Mouse (Mus musculus): Measurements from ENCODE around the gene Smarca4.
A peak's percentile ranks its signal among the peaks of the same experiment; 100 is the strongest.
"Not testable (repeated sequence)": the region's sequence is repeated elsewhere in the genome, so short reads cannot be mapped to it uniquely, and the experiment has no call there.

Smarca4 gene

DNA sequence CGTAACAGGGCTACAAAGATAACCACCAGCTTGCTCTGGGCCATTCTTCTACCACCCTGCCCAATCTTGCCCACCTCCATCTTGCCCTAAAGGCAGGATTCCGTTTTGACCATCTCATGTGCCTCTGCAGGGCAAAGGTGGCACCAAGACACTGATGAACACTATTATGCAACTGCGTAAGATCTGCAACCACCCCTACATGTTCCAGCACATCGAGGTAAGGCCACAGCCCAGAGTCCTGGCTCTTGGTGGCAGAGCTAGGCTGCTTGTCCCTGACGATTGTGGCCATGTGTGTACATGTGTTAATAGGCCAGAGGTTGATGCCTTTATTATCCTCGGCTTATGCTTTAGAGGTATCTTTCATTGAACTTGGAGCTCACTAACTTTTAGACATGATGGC is 54.4 kb downstream of the Smarca4 start:
- DNase-seq, result no peak

DNA sequence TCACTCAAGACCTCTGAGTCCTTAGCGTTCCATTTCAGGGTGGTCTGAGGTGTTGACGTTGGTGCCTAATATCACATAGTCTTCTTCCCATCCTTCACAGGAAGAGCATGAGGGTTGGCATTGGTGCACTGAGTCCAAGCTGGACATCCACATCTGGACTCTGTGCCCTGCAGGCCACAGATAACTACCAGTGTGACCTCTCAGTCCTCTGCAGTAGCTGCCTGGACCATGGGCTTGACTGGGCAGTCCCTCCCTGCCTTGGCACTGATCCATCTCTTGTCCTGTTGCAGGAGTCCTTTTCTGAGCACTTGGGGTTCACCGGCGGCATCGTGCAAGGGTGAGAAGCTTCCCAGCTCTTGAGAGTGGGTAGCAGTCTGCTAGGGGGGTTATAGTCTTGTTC is 55.8 kb downstream of the Smarca4 start:
- DNase-seq, result no peak

DNA sequence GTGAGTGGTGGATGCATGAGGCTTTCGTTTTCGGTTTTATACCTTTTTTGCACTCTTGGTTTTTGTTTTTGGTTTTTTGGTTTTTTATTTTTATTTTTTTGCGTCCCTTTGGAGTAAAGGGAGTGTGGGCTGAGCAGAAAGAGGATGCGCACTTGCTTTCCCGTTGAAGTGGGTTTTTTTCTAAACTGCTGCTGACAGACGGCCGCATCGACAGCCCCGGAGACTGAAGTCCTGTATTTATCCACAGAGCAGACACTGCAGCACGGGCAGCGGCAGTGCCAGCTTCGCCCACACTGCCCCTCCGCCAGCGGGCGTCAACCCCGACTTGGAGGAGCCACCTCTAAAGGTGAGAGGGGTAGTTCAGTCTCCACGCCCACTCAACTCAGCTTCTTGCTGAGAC is 61.7 kb downstream of the Smarca4 start:
- DNase-seq, result no peak

DNA sequence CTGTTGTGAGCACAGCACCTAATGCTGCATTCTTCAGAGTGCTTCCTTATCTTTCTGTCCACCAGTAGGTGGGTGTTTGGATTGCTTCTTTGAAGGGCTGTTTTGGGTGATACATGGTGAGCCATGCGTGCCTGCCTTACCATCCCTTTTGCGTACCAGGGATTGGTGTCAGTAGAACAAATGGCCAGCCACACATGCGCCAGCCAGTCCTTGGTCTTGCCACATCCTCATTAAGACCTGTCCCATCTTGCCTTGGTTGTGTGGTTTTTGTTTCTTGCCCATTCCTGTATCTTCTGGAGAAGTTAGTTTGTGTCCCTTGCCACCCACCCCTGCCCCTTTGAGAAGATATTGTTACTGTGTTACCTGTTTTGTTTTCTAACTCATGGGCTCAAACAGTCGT is 64.5 kb downstream of the Smarca4 start:
- no peak for DNase-seq

DNA sequence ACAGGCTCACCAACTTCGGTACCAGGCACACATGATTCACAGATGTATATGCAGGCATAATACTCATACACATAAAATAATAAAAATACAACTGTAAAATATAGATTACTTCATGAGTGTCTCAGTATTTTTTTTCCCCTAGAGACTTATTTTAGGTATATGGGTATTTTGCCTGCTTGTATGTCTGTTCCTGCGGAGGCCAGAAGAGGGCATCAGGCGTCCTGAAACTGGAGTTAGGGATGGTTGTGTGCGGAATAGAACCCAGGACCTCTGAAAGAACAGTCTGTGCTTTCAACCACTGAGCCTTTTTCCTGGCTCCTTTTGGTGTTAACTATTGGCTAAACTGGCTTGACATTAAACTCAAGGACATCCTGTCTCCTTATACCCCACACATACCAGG is 66.9 kb downstream of the Smarca4 start:
- no peak for DNase-seq

DNA sequence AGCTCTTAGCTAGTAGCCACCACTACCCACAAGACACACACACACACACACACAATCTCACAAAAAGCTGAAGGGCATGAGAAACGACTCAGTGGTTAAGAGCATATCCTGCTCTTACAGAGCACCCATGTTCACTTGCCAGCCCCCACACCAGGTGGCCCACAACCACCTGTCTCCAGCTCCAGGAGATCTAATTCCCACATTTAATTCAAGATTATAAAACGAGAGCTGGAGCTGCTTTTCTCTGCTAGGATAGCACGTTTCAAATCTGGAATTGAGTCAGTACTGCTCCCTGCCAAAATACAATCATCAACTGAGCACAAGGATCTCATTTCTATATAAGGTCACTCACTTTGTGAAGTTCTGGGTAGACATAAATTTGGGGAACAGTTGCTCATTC is 67.9 kb downstream of the Smarca4 start:
- no peak for DNase-seq

DNA sequence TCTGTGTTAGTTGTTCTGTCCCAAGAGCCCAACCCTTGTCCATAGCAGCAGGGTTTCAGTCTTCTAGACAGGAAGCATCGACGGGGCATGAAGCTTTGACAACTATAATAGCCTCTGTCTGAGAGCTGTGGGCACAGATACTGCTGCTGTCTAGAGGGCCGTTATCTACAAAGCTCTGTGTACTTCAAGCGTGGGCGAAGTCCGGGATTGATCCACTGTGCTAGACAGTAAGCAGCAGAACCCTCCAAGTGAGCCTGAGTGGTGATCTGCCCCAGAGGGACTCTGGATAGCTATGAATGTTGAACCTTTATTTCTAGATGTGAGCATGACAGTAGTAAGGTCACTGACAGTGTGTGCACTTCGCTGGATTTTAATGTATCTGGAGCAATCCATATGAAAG is 72.6 kb downstream of the Smarca4 start:
- DNase-seq, result no peak

DNA sequence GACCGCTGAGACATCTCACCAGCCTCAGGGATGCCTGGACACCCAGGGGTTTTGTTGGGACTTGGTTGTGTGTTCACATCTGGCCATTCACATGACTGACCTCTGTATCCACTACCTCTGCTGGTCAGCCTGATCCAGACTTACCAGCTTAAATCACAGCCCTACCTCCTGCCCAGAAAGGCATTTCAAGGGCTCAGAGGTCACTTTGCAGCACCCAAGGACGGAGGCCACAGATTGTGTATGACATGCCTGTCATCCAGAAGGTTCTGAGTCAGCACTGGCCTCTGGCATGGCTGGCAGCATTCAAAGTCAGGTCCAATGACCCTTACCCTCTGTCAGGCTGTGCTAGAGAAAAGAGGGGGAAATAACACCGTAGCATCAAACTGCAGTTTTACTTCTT is 74.1 kb downstream of the Smarca4 start:
- no peak for DNase-seq

DNA sequence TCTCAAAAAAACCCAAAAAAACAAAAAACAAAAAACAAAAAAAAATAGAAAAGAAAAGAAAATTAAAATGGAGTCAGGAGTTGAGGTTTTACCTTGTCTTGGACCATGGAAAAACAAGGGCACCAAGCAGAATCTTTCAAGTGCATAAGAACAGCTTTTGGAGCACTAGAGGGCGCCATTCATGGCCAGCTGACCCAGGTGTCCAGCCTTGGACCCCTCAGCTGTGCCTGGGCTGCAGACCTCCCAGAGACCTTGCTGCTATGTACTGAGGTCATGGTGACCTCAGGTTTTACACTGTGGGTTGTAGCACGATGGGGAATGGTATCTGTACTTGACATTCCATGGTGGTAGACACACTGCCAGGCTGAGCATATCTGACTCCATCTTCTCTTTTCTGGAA is 75.9 kb downstream of the Smarca4 start:
- DNase-seq, result no peak

DNA sequence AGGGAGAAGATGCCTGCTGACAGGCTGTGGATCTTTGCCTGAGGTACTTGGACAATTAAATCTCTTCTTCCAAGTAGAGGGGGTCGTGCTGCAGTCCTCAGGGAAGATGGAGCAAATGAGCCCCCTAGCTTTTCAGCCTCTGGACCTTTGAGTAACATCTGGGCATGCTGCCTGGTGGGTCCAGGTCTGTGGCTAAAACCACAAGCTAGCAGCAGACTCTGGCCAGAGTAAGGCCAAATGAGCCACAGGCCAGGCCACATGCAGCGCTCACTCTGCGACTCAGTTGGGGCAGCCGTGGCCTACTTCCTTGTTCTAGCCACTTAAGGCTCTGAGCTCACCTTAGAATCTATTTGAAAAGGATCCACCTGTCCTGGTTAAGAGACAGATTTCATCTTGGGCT is 76.5 kb downstream of the Smarca4 start:
- DNase-seq, result no peak

DNA sequence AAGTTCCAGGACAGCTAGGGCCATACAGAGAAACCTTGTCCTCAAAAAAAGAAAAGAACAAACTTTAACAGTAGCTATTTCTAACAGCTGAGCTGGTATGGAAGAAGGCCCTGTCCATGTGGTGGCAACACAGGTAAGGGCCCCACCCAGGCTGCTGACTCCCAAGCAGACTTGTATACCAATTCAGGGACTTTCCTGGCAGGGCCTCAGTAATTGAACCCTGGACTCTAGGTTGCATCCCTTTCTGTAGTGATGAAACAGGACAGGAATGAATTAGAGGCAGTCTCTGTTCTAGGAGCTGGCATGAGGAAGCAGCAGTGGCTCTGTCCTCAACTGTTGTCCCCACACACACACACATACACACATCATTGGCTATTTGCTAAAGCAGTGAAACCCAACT is 78.1 kb downstream of the Smarca4 start:
- DNase-seq, result no peak

DNA sequence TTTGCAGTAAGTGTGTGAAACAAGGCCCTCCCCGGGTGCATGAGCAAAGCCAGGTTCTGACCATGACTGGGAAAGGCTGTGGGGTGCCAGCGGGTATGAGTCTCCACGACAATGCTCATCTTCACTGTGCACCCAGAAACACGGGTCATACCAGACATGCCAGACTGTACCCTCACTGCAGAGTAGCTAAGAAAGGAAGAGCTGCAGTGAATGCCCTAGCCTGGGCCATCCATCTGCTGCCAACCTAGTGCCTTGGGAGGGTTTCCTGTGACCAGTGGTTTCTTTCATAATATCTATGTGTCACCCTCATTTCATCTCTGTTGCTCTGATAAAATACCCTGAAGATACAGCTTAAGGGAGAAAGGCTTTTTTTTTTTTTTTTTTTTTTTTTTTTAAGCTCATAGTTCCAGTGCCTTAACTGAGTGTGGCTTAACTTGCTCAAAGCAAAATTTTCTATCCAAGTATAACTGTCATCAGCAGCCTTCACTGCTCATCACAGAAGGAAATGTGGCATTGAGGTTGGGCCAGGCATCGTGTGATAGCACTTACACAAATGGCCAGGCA is 79.3 kb downstream of the Smarca4 start:
- DNase-seq, result no peak

DNA sequence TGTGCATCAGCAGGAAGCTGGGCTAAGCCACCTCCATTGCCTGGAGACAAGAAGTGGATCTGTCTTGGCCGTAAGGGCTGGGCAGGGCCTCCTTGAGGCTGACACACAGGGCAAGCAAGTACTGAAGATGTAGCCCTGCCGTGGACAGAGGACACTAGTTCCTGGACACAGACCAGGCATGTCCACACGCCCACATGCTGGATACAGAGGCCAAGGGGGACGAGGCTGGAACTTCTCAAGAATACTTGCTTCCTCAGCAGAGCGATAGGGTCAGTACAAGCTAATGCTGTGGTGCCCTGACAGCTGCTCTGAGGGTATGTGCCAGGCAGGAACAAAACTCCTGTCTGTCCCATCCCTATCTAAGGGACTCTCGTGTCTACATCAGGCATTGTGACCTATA is 81.2 kb downstream of the Smarca4 start:
- no peak for DNase-seq

DNA sequence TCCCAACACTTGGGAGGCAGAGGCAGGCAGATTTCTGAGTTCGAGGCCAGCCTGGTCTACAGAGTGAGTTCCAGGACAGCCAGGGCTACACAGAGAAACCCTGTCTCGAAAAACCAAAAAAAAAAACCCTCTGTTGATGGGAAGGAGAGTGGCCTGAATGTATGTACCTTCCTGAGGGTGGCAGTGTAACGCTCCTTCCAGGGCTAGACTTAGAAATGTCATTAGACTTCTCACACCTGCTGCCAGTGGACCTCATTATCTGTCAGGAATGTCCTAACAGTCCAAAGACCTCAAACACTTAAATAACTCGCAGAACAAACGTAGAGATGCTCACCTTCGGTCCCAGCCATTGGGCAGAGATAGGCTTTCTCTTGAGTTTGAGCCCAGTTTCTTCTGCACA is 83.3 kb downstream of the Smarca4 start:
- not testable (repeated sequence) for DNase-seq

DNA sequence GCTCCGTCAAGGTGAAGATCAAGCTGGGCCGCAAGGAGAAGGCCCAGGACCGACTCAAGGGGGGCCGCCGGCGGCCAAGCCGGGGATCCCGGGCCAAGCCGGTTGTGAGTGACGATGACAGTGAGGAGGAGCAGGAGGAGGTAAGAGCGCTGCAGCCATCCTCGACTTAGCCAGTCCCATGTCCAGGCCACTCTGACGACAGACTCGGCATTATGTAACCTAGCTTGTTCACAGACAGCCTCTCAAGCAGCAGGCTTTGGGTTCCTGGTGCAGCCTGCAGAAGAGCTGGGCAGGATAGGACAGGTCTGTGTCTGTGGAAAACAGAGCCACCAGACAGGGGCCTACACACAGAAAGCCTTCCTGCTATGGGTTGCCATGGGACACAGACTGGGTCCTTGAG is 85.1 kb downstream of the Smarca4 start:
- DNase-seq, result no peak

DNA sequence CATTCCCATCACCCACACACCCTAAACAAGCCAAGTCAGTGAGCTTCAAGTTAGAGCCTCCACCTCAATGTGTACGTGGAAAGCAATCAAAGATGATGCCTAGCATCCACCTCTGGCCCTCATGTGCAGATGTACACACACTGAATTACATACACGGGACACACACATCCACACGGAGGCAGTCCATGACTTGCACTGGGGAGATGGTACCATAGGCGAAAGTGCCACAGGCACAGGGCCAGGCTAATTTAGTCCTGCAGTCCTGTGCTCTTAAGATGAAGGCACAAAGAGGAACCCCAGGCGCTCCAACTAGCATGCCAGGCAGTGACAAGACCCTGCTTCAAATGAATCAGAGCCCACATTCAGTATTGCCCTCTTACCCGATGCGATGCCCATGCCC is 87.5 kb downstream of the Smarca4 start:
- no peak for DNase-seq

DNA sequence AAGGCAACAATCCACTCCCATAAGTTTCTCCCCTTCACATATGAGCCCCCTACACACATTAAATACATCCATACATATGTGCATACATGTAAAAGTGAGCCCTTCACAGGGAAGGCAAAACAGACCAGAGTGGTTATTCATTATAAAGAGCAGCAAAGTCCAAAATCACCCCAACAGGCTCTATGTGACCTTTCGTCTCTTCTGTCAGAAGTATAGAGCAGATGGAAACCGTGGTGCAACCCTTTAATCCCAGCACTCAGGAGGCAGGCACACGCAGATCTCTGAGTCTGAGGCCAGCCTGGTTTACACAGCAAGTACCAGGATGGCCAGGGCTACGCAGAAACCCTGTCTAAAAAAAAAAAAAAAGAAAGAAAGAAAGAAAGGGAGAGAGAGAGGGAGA is 90.1 kb downstream of the Smarca4 start:
- no peak for DNase-seq

DNA sequence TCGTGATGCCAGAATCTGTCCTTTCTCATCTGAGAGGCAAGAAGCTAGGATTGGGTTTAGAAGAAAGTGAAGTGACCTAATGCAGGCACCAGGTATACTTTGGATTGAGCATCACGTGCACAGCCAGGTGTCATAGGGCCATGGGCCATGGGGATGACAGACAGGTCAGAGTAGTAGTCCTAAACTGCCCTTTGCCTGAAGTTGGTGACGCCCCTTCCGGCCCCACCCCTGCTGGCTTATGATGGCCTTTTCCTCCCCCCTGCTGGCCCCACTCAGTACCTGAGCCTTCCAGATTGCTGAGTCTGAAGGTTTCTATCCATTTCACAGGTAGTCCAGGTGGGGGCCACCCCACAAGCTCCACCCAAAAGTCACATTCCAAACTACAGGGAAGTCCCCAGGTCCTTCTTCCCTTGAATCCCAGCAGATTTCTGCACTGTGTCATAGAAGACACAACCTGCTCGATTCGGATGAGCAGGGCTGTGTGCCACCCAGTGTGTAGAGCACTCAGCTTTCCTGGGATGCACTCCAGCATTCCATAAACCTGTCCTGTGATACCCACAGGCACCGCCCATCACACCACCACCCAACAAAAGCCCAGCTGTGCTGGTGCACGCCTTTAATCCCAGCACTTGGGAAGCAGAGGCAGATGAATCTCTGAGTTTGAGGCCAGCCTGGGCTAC is 90.8 kb downstream of the Smarca4 start:
- no peak for DNase-seq

DNA sequence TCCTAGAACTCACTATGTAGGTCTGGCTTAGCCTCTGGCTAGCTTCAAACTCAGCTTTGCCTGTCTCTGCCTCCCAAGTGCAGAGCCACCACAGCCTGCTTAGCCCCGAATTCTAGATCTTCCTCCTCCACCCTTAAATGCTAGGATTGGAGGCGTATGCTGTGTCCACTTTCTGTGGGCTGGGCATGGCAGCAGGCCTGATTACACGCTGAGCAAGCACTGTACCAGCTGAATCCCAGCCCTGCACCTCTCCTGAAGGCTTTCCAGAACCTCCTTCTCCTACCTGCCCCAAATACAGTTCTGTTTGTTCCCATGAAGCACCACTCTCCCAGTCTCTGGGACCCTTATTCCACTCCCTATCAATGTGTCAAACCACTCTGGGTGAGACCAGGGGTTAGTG is 93.4 kb downstream of the Smarca4 start:
- DNase-seq, result no peak

DNA sequence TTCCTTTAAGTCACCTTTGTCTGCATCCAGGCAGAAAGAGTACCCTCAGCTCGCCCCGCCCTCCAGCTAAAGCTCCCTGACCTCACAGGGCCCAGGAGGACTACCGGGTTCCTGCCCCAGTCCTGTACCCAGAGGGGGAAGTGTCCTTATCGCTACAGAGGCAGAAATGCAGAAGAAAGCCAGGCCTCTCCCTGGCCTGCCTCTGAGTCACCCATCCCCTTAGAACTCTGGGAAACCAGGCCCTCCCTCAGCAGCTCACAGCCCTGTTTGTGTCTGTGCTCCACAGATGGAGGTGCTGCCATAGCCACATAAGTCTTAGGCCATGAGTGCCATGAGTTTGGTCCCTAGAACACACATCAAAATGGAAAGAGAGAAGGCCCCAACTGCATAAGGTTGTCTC is 99.3 kb downstream of the Smarca4 start:
- DNase-seq, result no peak

DNA sequence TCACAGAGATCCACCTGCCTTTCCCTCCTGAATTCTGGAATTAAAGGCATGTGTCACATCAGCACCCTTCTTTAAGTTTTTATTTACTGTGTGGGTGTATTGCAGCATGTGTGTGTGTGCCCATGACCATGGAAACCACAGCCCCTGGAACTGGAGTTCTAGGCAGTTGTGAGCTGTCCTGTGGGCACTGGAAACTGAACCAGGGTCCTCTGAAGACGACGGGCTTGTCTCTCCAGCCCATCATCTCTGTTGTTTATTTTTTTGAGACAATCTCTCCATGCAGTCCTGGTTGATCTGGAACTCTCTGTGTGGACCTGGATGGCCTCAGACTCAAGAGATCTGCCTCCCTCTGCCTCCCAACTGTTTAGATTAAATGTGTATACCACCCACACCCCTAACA is 101.0 kb downstream of the Smarca4 start:
- no peak for DNase-seq

DNA sequence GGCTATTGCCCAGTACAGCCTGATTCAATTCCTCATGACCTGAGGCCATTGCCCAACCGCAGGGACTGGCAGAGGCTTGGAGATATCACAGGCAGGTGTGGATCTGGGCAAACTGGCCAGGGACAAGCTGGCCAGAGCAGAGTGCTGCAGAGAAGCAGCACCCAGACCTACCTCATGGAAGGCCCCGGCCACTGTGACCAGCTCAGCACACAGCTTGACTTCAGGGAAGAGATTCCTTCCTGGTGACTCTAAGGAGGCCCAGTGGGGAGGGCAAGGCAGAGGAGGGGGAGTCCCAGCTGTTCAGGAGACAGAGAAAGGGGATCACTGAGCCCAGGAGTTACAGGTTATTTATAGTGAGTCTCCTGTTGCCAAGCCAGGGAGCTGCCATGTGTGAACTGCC is 105.1 kb downstream of the Smarca4 start:
- DNase-seq, result no peak

DNA sequence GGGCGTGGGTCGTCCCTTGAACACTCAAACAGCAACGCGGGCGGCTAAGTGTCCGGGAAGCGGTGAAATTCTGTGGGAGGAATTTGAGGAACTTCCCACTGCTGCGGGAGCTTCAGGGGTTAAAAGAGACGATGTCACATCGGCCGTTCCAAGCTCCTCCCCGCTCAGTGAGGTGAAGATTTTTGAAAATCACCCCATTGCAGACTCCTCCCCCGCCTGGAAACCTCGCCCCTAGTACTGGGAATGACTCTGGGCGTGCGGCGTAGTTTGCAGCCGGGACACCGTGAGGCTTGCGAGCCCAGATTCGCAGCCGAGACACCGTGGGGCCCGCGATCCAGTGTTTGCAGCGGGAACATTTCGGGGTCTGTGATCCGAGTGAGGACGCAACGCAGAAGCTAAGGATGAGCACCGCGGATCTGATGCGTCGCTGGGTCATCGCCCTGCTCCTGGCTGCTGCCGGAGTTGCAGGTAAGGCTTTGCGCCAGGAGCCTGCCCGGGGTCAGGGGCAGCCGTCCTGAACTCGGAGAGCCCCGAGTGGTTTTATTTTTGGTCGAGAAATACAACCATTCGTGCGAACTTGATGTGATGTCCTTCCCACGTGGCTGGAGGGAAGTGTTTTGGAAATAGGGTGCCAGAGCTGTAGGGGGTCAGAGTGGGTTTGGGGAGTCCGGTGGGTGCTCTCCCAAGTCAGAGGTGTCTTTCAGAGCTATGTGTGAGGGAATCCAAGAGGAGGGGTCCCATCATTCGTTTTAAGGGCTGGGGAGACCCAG is 107.6 kb downstream of the Smarca4 start, which contains the start of gene Ldlr:
Gene Ldlr, plus strand, starts transcription at position 107 of the 770 bp plus-strand sequence.
- DNase-seq, result peak; percentile 76

DNA sequence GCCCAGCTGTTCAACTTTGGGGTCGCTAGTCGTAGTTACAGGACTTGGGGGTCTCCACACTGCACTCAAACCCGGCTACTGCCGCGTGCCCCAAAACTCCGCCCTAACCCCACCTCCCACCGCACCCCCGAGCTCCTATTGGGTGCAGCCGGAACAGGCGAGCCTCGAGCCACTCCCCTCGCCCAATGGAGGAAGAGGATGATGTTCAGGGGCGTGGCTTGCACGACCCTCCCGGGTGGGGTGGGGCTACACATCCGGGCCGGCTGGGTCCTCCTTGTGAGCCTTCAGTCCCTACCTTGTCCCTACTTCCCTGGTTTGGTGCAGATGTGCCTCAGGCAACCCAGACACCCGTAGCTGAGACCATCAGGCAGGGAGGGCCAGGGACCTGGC is 108.2 kb downstream of the Smarca4 start:
- DNase-seq, result peak; percentile 87

Measured in right cerebral cortex, postnatal 14 days (tissue).